Mouse (Mus musculus) intestine, embryonic 14.5 days (tissue): ENCODE measurements around the gene Spats2. TPM values are rescaled to one million over a fixed set of nuclear protein-coding genes. Genes with fewer than 3 reads are reported as not detected.
"Not testable (repeated sequence)": the region's sequence is repeated elsewhere in the genome, so short reads cannot be mapped to it uniquely, and the experiment has no call there.

Experiments used
- ATAC-seq: fragments of 200-750 bp; cut with Nextera tagmentation; replicated peaks from 2 replicates; pipeline ENCODE4 v1.8.0; 2017; ENCODE audit warnings: low read depth, moderate number of reproducible peaks, moderate TSS enrichment, moderate library complexity; ENCODE audit not compliant: low FRiP score, low TSS enrichment
- DNase-seq: peaks from one replicate; pipeline ENCODE4 v3.0.0-alpha.2; 2018; ENCODE audit warnings: low spot score
- H3K27ac ChIP-seq: fragments of 300-500 bp; sonication (generic); 2 replicates; pipeline ENCODE4 v1.5.1; 2014; ENCODE audit warnings: low read depth, mild to moderate bottlenecking, control low read depth
- H3K27me3 ChIP-seq: fragments of 300-500 bp; sonication (generic); replicated peaks from 2 replicates; pipeline ENCODE4 v1.6.1; 2014; ENCODE audit warnings: low read length, control low read depth; ENCODE audit not compliant: control insufficient read depth, insufficient read depth
- H3K36me3 ChIP-seq: fragments of 300-500 bp; sonication (generic); 2 replicates; pipeline ENCODE4 v1.6.1; 2014; ENCODE audit warnings: low read length, control low read depth; ENCODE audit not compliant: control insufficient read depth, insufficient read depth
- H3K4me1 ChIP-seq: fragments of 300-500 bp; sonication (generic); replicated peaks from 2 replicates; pipeline ENCODE4 v1.6.1; 2014; ENCODE audit warnings: low read length, control low read depth, mixed read lengths; ENCODE audit not compliant: control insufficient read depth, insufficient read depth
- H3K4me2 ChIP-seq: fragments of 300-500 bp; sonication (generic); 2 replicates; pipeline ENCODE4 v1.6.1; 2014; ENCODE audit warnings: low read length
- H3K4me3 ChIP-seq: fragments of 300-500 bp; sonication (generic); 2 replicates; pipeline ENCODE4 v1.5.1; 2014; ENCODE audit warnings: low read depth, low read length, control low read depth, mixed read lengths
- H3K9ac ChIP-seq: fragments of 300-500 bp; sonication (generic); 2 replicates; pipeline ENCODE4 v1.6.1; 2014; ENCODE audit warnings: mild to moderate bottlenecking, low read length
- H3K9me3 ChIP-seq: fragments of 300-500 bp; sonication (generic); 2 replicates; pipeline ENCODE4 v1.6.1; 2016; ENCODE audit warnings: low read length, control low read depth; ENCODE audit not compliant: control insufficient read depth
- WGBS: fragments of 180-500 bp; shearing (Covaris S2); extraction: QIAGEN DNeasy Blood & Tissue Kit; methylation state at CpG from one replicate; pipeline ENCODE4 v1.1.7; 2014; 5-methylcytosine and 5-hydroxymethylcytosine counted together
- polyA plus RNA-seq: library from polyadenylated mRNA; unstranded; fragments of >200 nt; fragmentation: Nextera tagmentation; extraction: Ambion mirVana; gene quantifications from 2 replicates; pipeline ENCODE4 v1.2.1, GENCODE M21; 2014

Gene Spats2
- polyA plus RNA-seq, 1 experiment from 2014 or later = 38.4 TPM

DNA sequence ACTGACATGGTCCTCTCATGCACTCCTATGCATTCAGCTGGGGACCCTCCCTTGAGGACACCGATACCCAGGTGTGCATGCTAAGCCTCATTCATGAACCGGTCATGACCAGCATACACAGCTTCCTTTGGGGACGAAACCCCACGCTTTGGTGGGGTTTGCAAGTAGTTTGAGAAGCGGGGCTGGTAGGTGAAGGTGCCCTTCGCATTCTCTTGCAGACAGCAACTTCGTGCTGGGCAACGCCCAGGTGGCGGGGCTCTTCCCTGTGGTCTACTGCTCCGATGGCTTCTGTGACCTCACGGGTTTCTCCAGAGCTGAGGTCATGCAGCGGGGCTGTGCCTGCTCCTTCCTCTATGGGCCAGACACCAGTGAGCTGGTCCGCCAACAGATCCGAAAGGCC lies 100.4 kb downstream of the Spats2 start:
- no peak overlapping the region for H3K27ac ChIP-seq
- H3K36me3 ChIP-seq = no peaks in the 10 kb centered on the region
- peak overlapping the region; percentile 16; the same call in 1 of the 2 replicates for H3K4me3 ChIP-seq
- peaks cover 92% of the 10 kb centered on the region for H3K27me3 ChIP-seq
- H3K4me2 ChIP-seq = peak overlapping the region; percentile 65; the same call in 1 of the 2 replicates
- peaks cover 19% of the 10 kb centered on the region for H3K4me1 ChIP-seq
- no peak for DNase-seq
- no peaks in the 10 kb centered on the region for H3K9me3 ChIP-seq
- ATAC-seq = no peak
- no peak overlapping the region for H3K9ac ChIP-seq
- WGBS = 25% methylated on average over 14 of the region's 14 CpGs

DNA sequence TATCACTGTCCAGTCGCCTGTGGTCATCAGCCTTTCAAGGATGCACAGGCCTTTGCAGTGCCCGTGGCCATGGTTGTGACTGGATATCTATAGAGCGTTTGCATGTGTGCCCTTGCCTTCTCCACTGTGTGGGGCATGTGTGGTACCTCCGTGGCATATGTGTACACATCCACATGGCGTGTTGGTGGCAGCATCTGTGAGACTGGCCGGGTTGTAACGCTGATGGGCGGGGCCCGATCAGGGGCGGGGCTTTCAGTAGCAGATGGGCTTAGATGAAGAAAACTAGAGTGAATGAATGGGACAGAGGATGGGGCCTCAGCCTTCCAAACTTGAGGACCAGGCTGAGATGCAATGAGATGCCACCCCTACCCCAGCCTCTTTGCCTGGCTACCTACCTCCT lies 106.3 kb downstream of the Spats2 start:
- no peaks in the 10 kb centered on the region for H3K36me3 ChIP-seq
- no peak for ATAC-seq
- no peak overlapping the region for H3K9ac ChIP-seq
- DNase-seq = no peak
- 63% methylated on average over 10 of the region's 10 CpGs for WGBS
- H3K4me1 ChIP-seq = peaks cover 9% of the 10 kb centered on the region; the same call in 1 of the 2 replicates
- H3K27me3 ChIP-seq = peaks cover 37% of the 10 kb centered on the region
- no peak overlapping the region for H3K4me2 ChIP-seq
- no peak overlapping the region for H3K4me3 ChIP-seq
- H3K9me3 ChIP-seq = no peaks in the 10 kb centered on the region
- no peak overlapping the region for H3K27ac ChIP-seq

DNA sequence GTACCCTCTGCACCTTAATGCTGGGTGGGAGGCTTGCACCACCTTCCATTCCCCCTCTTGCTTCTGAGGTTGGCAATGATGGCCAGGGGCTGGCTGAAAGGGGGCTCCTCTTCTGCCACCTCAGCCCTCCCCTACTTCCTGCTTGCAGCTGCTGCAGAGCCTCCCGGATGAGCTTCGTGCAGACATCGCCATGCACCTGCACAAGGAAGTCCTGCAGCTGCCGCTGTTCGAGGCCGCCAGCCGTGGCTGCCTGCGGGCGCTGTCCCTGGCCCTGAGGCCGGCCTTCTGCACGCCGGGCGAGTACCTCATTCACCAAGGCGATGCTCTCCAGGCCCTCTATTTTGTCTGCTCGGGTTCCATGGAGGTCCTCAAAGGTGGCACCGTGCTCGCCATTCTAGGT lies 108.0 kb downstream of the Spats2 start:
- no peaks in the 10 kb centered on the region for H3K9me3 ChIP-seq
- H3K4me2 ChIP-seq = no peak overlapping the region
- no peak overlapping the region for H3K9ac ChIP-seq
- peaks cover 22% of the 10 kb centered on the region; the same call in 1 of the 2 replicates for H3K27me3 ChIP-seq
- H3K27ac ChIP-seq = no peak overlapping the region
- no peak overlapping the region for H3K4me3 ChIP-seq
- no peak for DNase-seq
- peaks cover 9% of the 10 kb centered on the region; the same call in 1 of the 2 replicates for H3K4me1 ChIP-seq
- WGBS = 39% methylated on average over 17 of the region's 17 CpGs
- no peaks in the 10 kb centered on the region for H3K36me3 ChIP-seq
- ATAC-seq = no peak

DNA sequence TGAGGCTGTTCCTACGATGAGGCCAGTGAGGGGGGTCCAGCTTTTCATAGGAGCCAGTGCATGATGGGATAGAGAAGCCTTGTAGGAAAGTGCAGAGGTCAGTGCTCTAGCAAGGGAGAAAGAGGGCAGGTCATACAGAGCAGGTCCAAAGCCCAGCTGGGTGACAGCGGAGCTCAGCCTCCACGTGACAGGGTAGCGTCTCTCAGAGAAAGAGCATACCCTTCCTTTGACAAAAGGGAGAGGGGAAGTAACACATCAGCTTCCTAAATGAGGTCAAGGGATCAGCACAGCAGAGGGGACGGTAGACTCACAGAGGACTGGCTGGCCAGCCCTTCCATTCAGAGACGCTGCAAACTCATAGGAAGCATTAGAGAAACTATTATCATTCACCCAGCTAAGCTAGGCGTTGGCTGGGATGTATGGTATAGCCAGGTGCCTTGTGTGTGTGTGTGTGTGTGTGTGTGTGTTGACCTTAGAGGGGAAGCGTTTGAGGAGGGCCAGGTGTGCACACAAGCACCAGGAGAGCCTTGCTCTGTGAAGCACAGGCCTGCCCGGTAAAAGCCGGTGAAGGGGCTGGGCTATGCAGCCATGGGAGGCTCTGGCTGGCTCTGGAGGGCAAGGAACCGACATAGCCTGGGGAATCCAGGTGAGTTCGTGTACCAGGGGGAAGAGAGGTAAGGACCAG lies 108.8 kb downstream of the Spats2 start:
- Histone ChIP-seq H3K27ac (no peak overlapping the region), H3K4me2 (no peak overlapping the region), H3K36me3 (no peaks in the 10 kb centered on the region), H3K4me1 (peaks cover 9% of the 10 kb centered on the region; the same call in 1 of the 2 replicates), H3K9ac (no peak overlapping the region), H3K4me3 (no peak overlapping the region), H3K27me3 (peaks cover 15% of the 10 kb centered on the region; the same call in 1 of the 2 replicates), H3K9me3 (no peaks in the 10 kb centered on the region)
- no peak for DNase-seq
- 52% methylated on average over 12 of the region's 12 CpGs for WGBS
- ATAC-seq = no peak

DNA sequence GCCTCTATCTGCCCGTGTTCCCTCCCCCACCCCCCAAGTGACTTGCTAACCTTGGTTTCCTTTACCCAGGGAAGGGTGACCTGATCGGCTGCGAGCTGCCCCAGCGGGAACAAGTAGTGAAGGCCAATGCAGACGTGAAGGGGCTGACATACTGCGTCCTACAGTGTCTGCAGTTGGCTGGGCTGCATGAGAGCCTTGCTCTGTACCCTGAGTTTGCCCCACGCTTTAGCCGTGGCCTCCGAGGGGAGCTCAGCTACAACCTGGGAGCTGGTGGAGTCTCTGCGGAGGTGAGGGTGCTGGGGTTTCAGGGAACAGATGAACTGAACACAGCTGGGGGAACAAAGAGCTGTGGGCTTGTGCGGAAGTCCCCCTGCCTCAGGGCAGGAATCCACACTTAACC lies 112.3 kb downstream of the Spats2 start:
- 64% methylated on average over 11 of the region's 11 CpGs for WGBS
- Histone ChIP-seq H3K4me1 (peaks cover 9% of the 10 kb centered on the region; the same call in 1 of the 2 replicates), H3K9me3 (no peaks in the 10 kb centered on the region), H3K9ac (no peak overlapping the region), H3K27ac (no peak overlapping the region), H3K27me3 (no peaks in the 10 kb centered on the region), H3K4me3 (no peak overlapping the region), H3K36me3 (0 out of 2 replicates have a peak, but pooled peaks cover 12% of the 10 kb centered on the region), H3K4me2 (no peak overlapping the region)
- ATAC-seq (no peak), DNase-seq (no peak)

DNA sequence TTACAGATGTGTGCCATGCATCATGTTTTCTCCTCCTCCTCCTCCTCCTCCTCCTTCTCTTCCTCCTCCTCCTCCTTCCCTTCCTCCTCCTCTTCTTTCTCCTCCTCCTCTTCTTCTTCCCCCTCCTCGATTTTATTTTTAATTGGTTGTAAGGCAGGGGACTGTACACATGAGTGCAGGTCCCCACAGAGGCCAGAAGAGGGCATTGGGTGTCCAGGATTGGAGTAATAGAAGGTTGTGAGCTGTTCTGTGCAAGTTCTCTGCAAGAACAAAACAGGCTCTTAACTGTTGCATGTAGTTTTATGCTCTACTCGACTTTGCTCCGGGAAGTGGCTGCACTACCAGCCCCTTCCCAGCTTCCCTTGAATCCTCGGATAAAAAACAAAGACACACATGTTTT lies 114.4 kb downstream of the Spats2 start:
- DNase-seq (no peak), ATAC-seq (no peak)
- 68% methylated on average over 4 of the region's 4 CpGs for WGBS
- peaks cover 33% of the 10 kb centered on the region for H3K36me3 ChIP-seq
- H3K27ac ChIP-seq = no peak overlapping the region
- no peak overlapping the region for H3K4me2 ChIP-seq
- no peaks in the 10 kb centered on the region for H3K9me3 ChIP-seq
- H3K27me3 ChIP-seq = no peaks in the 10 kb centered on the region
- no peak overlapping the region for H3K4me3 ChIP-seq
- no peaks in the 10 kb centered on the region for H3K4me1 ChIP-seq
- no peak overlapping the region for H3K9ac ChIP-seq

DNA sequence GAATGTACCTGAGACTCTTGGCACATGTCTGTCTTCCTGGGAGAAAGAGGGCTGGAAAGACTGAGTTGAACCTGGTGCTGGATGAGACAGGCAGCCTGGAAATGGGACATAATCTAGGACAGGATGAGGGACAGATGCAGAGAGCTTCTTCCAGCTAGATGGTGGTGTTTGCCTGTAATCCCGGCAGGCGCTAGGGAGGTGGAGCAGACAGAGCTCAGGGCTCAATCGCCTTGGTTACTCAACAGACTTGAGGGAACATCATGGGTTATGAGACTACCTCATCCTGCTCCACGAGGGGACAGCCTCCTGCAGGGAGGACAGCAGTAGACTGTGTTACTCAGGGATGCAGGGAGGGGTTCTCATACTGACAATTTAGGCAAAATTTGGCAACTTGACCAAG lies 115.5 kb downstream of the Spats2 start:
- Histone ChIP-seq H3K36me3 (peaks cover 38% of the 10 kb centered on the region), H3K9me3 (no peaks in the 10 kb centered on the region), H3K4me1 (no peaks in the 10 kb centered on the region), H3K4me2 (no peak overlapping the region), H3K27me3 (no peaks in the 10 kb centered on the region), H3K4me3 (no peak overlapping the region), H3K9ac (no peak overlapping the region), H3K27ac (no peak overlapping the region)
- ATAC-seq (no peak), DNase-seq (no peak)
- WGBS = 78% methylated on average over 4 of the region's 4 CpGs

DNA sequence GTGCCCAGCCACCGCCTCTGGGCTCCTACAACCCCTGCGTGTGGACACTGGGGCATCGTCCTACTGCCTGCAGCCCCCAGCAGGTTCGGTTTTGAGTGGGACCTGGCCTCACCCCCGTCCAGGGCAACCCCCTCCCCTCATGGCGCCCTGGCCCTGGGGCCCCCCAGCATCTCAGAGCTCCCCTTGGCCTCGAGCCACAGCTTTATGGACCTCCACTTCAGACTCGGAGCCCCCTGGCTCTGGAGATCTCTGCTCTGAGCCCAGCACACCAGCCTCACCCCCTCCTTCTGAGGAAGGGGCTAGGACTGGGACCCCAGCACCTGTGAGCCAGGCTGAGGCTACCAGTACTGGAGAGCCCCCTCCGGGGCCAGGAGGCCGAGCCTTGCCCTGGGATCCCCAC lies 116.3 kb downstream of the Spats2 start:
- Histone ChIP-seq H3K4me3 (no peak overlapping the region), H3K9me3 (no peaks in the 10 kb centered on the region), H3K4me1 (no peaks in the 10 kb centered on the region), H3K36me3 (peaks cover 45% of the 10 kb centered on the region), H3K4me2 (no peak overlapping the region), H3K27me3 (no peaks in the 10 kb centered on the region), H3K9ac (no peak overlapping the region), H3K27ac (no peak overlapping the region)
- DNase-seq = no peak
- no peak for ATAC-seq
- 92% methylated on average over 10 of the region's 10 CpGs for WGBS

DNA sequence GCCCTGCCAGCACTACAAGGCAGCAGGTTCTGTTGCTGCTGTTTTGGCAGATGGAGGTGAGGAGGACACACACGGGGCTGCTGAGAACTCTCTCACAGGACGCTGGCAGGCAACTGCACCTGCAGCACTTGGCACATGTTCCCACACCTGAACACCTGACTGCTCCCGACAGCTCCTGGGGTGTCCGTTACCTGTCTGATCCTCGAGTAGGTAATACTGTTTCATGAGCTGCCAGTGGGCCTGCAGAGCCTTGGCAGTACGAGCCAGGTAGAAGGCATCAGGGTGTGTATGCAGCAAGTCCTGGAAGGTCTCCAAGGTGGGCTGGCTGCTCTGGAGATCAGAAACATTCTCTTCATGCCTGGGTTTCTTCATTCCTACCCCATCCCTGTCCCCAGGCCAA lies 121.0 kb downstream of the Spats2 start:
- WGBS = 87% methylated on average over 6 of the region's 6 CpGs
- H3K4me1 ChIP-seq, DNase-seq, H3K4me3 ChIP-seq, H3K4me2 ChIP-seq, H3K27me3 ChIP-seq, ATAC-seq, H3K9me3 ChIP-seq, H3K27ac ChIP-seq, H3K9ac ChIP-seq: not testable (repeated sequence)
- peaks cover 64% of the 10 kb centered on the region for H3K36me3 ChIP-seq
